Mouse (Mus musculus): ENCODE data around the gene Osbpl7. TPM values are rescaled to one million over a fixed set of nuclear protein-coding genes. Genes with fewer than 3 reads are reported as not detected.

Osbpl7 gene
- total RNA-seq, 2 experiments from 2014 or later: 14.0 to 15.2 TPM

DNA sequence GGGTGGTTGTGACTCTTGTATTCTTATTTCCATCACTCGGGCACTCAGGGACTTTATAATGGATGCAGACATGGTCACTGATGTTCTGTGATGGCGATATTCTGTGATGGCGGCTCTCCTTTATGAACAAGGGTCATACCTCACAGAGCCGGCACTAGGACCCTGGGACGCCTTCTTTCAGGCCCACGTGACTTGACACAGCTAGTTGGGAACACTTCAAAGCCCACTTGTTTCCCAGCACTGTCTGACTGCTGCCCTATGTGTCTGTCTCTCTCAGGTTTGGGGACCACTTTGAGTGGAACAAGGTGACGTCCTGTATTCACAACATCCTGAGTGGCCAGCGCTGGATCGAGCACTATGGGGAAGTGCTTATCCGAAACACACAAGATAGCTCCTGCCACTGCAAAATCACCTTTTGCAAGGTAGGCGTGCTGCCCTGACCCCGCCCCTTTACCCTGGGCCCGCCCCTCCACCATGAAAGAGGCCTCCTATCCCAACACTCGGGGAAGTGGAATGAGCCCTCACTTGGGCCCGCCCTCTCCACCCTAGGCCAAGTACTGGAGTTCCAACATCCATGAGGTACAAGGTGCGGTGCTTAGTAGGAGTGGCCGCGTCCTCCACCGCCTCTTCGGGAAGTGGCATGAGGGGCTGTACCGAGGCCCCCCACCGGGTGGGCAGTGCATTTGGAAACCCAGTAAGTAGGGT lies 16.4 kb downstream of the Osbpl7 start:
- intact Hi-C loops (cut with DNase I): no loop called here
- DNase-seq (ENCODE audit: extremely low spot score in 1 of 2, low spot score in 2 of 2): no peak
- Histone ChIP-seq H3K4me3 (no peak overlapping the region), H3K27ac (no peak overlapping the region)
- no peak for TF ChIP-seq CTCF (IDR thresholded peaks at IDR 0.05)

DNA sequence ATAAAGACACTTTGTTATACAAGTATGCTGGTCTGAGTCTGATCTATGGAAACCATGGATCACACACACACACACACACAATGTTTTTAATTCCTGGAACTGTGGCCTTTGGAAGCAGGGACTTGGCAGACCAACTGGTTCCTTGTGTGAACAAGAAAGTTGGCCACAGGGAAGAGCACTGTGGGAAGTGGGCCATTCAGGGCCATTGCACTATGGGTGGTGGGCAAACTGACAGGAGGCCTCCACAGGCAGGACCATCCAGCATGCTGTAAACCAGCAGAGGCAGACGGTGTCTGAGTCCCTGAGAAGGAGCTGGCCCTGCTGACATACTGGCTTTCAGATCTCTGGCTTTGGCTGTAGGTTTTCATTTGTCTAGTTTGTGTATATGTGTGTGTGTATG lies 18.9 kb downstream of the Osbpl7 start:
- no peak for TF ChIP-seq CTCF (IDR thresholded peaks at IDR 0.05)
- no peak for DNase-seq (ENCODE audit: extremely low spot score in 1 of 2, low spot score in 2 of 2)
- Histone ChIP-seq H3K4me3 (no peak overlapping the region), H3K27ac (no peak overlapping the region)
- intact Hi-C loops (cut with DNase I): no loop called here

DNA sequence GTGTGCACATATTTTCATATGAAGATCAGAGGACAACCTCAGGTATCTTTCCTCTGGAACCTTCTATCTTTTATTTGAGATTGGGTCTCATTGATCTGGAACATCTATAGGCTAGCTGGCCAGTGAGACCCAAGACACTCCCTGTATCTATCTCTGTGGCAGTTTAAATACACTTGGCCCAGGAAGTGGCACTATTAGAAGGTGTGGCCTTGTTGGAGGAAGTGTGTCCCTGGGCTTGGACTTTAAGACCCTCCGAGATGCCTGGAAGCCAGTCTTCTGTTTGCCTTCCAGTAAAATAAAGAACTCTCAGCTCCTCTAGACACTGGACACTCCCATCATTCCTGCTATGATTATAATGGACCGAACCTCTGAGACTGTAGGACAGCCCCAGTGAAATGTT lies 19.3 kb downstream of the Osbpl7 start:
- Histone ChIP-seq H3K4me3 (no peak overlapping the region), H3K27ac (no peak overlapping the region)
- no peak for DNase-seq (ENCODE audit: extremely low spot score in 1 of 2, low spot score in 2 of 2)
- intact Hi-C loops (cut with DNase I): loop anchor here (10.0 kb wide), 1 partner anchor 245 kb away; the partner anchor contains the start of gene Mrpl45
- TF ChIP-seq CTCF (IDR thresholded peaks at IDR 0.05): no peak

DNA sequence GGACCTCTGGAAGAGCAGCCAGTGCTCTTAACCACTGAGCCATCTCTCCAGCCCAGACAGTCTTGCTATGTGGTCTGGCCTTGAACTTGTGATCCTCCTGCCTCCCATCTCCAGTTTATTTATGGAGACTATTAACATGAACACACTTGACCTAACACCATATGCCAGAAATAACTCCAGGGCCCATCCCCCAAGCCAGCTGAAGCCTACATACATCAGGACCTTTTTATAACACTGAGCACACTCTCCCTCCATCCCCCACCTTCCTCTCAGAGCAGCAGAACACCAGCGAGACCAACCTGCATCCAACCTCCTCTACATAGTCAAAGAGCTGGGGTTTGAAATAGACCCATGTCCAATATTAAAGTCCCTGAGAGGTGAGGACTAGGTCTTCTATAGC lies 20.7 kb downstream of the Osbpl7 start:
- intact Hi-C loops (cut with DNase I): loop anchor here (10.0 kb wide), 1 partner anchor 244 kb away; the partner anchor contains the start of gene Mrpl45
- no peak overlapping the region for H3K4me3 ChIP-seq
- H3K27ac ChIP-seq: no peak overlapping the region
- TF ChIP-seq CTCF (IDR thresholded peaks at IDR 0.05): no peak
- no peak for DNase-seq (ENCODE audit: extremely low spot score in 1 of 2, low spot score in 2 of 2)

DNA sequence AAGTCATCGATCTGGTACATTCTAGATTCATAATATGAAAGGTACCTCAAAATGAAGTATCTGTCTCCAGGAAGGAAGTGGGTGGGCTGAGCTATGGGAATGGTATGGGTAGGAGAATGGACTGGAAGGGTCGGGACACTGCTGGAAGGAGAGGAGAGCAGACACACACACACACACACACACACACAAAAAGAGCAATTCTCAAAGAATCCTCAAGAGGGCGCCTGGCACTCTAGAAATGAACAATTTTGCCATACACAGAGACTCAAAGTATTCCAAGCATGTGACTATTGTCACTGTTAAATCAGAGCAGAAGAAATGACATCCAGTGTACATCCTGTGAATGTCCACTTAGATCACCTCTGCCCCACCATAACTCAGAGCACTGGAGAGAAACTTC lies 22.1 kb downstream of the Osbpl7 start:
- H3K4me3 ChIP-seq: no peak overlapping the region
- intact Hi-C loops (cut with DNase I): loop anchor here (2.0 to 10.0 kb wide), 3 partner anchors 74 to 242 kb away; partner anchors contain the start of gene Mrpl45
- no peak for DNase-seq (ENCODE audit: extremely low spot score in 1 of 2, low spot score in 2 of 2)
- H3K27ac ChIP-seq: no peak overlapping the region
- peak; percentile 70 for TF ChIP-seq CTCF (IDR thresholded peaks at IDR 0.05)

DNA sequence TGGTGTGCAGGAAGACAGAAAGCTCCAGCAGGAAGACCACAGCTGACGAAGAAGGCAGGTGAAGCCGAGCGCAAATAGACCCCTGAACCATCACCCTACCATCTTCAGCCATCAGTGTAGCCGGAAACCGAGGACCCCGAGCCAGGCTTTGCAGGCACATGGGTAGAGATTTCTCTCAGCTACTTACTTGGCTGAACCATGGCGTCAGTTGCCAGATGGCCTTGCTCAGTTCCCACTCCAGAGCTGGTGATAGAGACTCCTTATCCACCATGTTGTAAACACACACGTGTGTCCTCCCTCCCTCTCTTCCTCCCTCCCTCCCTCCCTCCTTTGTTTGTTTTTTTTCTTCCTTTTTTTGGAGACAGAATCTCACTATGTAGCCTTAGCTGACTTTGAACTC lies 23.8 kb downstream of the Osbpl7 start:
- TF ChIP-seq CTCF (IDR thresholded peaks at IDR 0.05): no peak
- no peak for DNase-seq (ENCODE audit: extremely low spot score in 1 of 2, low spot score in 2 of 2)
- no peak overlapping the region for H3K4me3 ChIP-seq
- H3K27ac ChIP-seq: no peak overlapping the region
- intact Hi-C loops (cut with DNase I): loop anchor here (10.0 kb wide), 1 partner anchor 241 kb away; the partner anchor contains the start of gene Mrpl45

DNA sequence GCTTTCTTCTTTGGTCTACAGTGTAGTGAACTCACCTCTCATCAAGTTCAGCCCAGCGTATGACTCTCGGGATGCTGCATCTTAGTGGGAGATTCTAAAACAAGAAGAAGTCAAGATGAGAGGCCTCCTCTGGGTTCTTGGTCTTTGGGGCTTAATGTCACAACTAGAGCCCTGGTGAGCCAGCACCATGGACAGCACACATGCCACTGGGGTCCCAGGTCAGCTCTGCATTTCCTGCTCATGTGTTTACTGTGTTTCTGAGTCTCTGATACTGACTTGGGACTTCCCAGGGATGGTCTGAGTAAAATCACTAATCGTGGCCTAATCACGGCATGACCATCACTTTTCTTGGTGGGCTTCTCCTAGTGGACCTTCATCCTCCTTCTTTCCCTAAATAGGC lies 28.3 kb downstream of the Osbpl7 start:
- TF ChIP-seq CTCF (IDR thresholded peaks at IDR 0.05): no peak
- no peak overlapping the region for H3K4me3 ChIP-seq
- no peak for DNase-seq (ENCODE audit: extremely low spot score in 1 of 2, low spot score in 2 of 2)
- intact Hi-C loops (cut with DNase I): loop anchor here (10.0 kb wide), 1 partner anchor 236 kb away; the partner anchor contains the start of gene Mrpl45
- H3K27ac ChIP-seq: no peak overlapping the region

DNA sequence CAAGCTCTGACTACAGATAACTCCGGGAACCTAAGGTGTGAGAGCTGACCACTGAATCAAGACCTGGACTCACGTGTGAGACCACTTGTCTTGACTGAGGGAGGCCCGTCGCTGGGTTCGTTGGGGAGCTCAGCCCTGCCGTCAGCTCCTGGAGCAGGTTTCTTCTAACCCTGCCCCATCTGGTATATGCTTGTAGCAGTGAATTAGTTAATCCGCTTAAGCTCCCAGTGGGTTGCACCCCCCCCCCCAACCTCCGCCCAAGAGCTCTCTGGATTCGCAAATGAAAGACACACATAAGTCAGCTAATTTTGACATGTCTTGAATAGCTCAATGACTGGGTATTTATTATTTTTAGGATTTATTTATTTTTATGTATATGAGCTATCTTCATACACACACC lies 29.9 kb downstream of the Osbpl7 start:
- no peak overlapping the region for H3K27ac ChIP-seq
- TF ChIP-seq CTCF (IDR thresholded peaks at IDR 0.05): no peak
- no peak for DNase-seq (ENCODE audit: extremely low spot score in 1 of 2, low spot score in 2 of 2)
- intact Hi-C loops (cut with DNase I): no loop called here
- no peak overlapping the region for H3K4me3 ChIP-seq

DNA sequence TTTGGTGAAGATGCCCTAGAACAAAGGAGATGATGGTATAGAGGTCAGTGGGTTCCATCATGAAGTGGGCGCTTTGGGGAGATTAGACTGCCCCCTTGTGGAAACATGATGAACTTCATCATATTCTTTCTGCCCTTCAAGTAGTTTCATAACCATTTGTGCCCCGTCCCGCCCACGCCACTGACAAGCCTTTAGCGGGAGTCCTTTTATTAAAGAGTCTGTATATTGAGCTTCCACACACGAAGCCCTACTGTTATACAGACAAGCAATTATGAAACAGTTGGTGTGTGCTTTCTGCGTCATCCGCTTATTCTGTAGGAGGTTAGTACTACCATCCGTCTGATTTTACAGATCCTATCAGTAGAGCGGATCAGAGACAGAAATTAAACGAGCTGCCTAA lies 32.5 kb downstream of the Osbpl7 start:
- Histone ChIP-seq H3K27ac (no peak overlapping the region), H3K4me3 (no peak overlapping the region)
- peak; percentile 69 for TF ChIP-seq CTCF (IDR thresholded peaks at IDR 0.05)
- intact Hi-C loops (cut with DNase I): no loop called here
- DNase-seq (ENCODE audit: extremely low spot score in 1 of 2, low spot score in 2 of 2): peak; percentile 35 to 60

DNA sequence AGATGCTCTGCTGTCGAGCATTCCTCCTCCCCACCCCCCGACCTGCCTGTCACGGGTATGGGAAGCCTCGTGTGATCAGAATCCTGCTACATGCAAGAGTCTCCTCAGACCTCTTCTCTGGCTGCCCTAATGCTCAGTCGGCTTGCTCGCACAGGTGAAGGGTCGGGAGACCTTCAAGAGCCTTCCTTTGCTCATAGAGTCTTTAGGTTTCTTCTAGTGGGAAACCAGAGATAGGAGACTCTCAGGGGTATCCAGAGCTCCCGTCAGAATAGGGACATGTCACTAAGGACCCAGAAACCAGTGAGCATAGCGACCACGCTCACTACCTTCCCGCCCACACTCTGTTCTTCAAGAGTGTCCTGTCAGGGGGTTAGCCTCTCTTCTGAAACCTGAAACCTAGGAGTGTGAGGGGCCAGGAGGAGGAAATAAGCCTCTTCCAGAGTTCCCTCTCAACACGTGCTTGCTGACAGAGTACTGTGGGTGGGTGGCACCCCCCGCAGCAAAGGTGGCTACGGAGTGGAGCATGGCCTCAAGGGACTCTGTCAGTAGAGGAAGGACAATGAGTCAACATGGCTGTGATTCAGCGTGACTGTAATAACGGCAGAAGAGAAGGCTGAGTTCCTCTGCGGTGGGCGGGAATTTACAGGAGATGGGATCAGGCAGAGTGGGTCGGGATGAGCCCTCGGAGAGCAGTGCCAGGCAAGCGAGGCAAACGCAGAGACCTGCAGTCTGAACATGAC lies 33.1 kb downstream of the Osbpl7 start:
- no peak for TF ChIP-seq CTCF (IDR thresholded peaks at IDR 0.05)
- H3K27ac ChIP-seq: no peak overlapping the region
- no peak overlapping the region for H3K4me3 ChIP-seq
- intact Hi-C loops (cut with DNase I): no loop called here
- peak; percentile 52 to 60 for DNase-seq (ENCODE audit: extremely low spot score in 1 of 2, low spot score in 2 of 2)

DNA sequence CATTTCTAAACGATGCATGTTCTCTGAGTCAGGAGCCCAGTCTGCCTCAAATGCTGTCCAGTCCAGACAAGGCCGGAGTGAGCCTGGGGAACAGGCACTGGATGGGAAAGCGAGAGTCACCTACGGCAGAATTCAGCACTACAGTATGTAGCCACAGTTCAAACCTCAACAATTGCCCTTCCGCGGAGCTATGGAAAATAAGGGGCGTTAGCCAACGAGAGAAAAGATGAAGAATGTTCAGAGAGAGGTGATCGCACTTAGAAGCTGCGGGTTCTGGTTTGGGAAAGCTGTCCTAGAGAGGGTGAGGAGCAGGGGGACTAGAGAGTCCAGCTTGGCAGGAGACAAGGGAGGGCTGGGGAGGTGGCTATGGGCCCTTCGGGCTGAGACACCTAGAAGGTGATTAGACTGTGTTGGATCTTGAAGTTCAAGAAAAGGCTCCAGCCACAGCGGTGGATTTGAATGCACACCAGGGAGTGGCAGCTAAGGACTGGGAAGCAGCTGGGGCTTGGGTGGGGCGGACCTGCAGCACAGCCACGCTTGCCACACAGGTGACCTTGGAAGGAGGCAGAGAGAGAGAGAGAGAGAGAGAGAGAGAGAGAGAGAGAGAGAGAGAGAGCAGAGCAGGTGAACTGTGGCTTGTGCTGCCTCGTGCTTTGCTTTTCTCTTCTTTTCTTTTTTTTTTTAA lies 34.5 kb downstream of the Osbpl7 start:
- intact Hi-C loops (cut with DNase I): no loop called here
- no peak for TF ChIP-seq CTCF (IDR thresholded peaks at IDR 0.05)
- Histone ChIP-seq H3K4me3 (no peak overlapping the region), H3K27ac (no peak overlapping the region)
- DNase-seq (ENCODE audit: extremely low spot score in 1 of 2, low spot score in 2 of 2): no peak

DNA sequence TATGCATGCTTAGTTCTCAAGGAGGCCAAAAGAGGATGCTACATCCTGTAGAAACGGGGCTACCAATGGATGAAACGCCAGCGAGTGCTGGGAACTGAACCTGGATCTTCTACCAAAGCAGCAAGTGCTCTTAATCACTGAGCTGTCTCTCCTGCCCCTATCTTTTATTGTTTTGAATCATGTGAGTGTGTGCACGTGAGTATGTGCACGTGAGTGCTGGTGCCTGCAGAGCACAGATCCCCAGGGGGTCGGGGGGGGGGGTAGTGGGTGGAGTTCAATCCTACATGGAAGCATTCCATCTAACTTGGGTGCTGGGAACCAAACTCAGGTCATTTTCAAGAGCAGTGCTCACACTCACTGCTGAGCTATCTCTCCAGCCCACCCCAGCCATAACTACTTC lies 35.9 kb downstream of the Osbpl7 start:
- intact Hi-C loops (cut with DNase I): no loop called here
- Histone ChIP-seq H3K27ac (no peak overlapping the region), H3K4me3 (no peak overlapping the region)
- no peak for TF ChIP-seq CTCF (IDR thresholded peaks at IDR 0.05)
- no peak for DNase-seq (ENCODE audit: extremely low spot score in 1 of 2, low spot score in 2 of 2)

Data from left cerebral cortex, adult 2 months (tissue).